Mouse (Mus musculus) kidney, adult 2 months (tissue): ENCODE results near the gene Arhgef26.

Source experiments
- CTCF ChIP-seq: fragments of 200-500 bp; conservative IDR thresholded peaks from 2 replicates; pipeline ENCODE4 v1.5.1; 2011; ENCODE audit warnings: low read depth, mild to moderate bottlenecking, control low read depth, low read length, moderate library complexity, mixed read lengths; ENCODE audit not compliant: insufficient read depth, insufficient read length
- POLR2A ChIP-seq: fragments of 200-500 bp; IDR thresholded peaks from one replicate; pipeline ENCODE4 v1.6.1; 2011; ENCODE audit warnings: low read depth, low read length, control low read depth

- TF ChIP-seq CTCF (no peak), POLR2A (no peak)
These were observed 169.1 kb downstream of the Arhgef26 start for GRCm38 (mm10) chr3:62507206-62507647.
